Mouse (Mus musculus): ENCODE results near the gene Cdk18.
"Not testable (repeated sequence)": the region's sequence is repeated elsewhere in the genome, so short reads cannot be mapped to it uniquely, and the experiment has no call there.

Cdk18 gene

GRCm38 (mm10) chr1:132139416-132139864, at the start of gene Cdk18:
Gene Cdk18 (minus strand): TSS chr1:132139684.
- DNase-seq = no peak

- no peak for DNase-seq
These were observed 49.7 kb upstream of the Cdk18 start for GRCm38 (mm10) chr1:132189231-132189630.

- no peak for DNase-seq
These were observed 49.1 kb upstream of the Cdk18 start for GRCm38 (mm10) chr1:132188442-132189066.

GRCm38 (mm10) chr1:132186303-132186702, 46.8 kb upstream of the Cdk18 start:
- DNase-seq = no peak

GRCm38 (mm10) chr1:132171619-132172018, 32.1 kb upstream of the Cdk18 start:
- DNase-seq = no peak

- no peak for DNase-seq
These were observed 31.2 kb upstream of the Cdk18 start for GRCm38 (mm10) chr1:132170698-132171097.

- no peak for DNase-seq
These were observed 28.8 kb upstream of the Cdk18 start for GRCm38 (mm10) chr1:132168115-132168767.

GRCm38 (mm10) chr1:132165859-132166258, 26.4 kb upstream of the Cdk18 start:
- DNase-seq = no peak

GRCm38 (mm10) chr1:132164780-132165518, 25.5 kb upstream of the Cdk18 start:
- DNase-seq = no peak

GRCm38 (mm10) chr1:132162618-132163017, 23.1 kb upstream of the Cdk18 start:
- DNase-seq = not testable (repeated sequence)

- no peak for DNase-seq
These were observed 21.9 kb upstream of the Cdk18 start for GRCm38 (mm10) chr1:132161211-132161880.

GRCm38 (mm10) chr1:132159681-132160080, 20.2 kb upstream of the Cdk18 start:
- DNase-seq = no peak

GRCm38 (mm10) chr1:132158741-132159140, 19.3 kb upstream of the Cdk18 start:
- DNase-seq = no peak

GRCm38 (mm10) chr1:132157808-132158207, 18.3 kb upstream of the Cdk18 start:
- no peak for DNase-seq

- peak; percentile 26 to 42 for DNase-seq
These were observed 17.7 kb upstream of the Cdk18 start for GRCm38 (mm10) chr1:132157016-132157781.

GRCm38 (mm10) chr1:132155737-132156136, 16.3 kb upstream of the Cdk18 start:
- peak; percentile 53 to 60 for DNase-seq

- no peak for DNase-seq
These were observed 14.2 kb upstream of the Cdk18 start for GRCm38 (mm10) chr1:132153691-132154090.

GRCm38 (mm10) chr1:132153086-132153690, 13.7 kb upstream of the Cdk18 start:
- no peak for DNase-seq

- DNase-seq = no peak
These were observed 12.4 kb upstream of the Cdk18 start for GRCm38 (mm10) chr1:132151908-132152307.

GRCm38 (mm10) chr1:132150817-132151601, 11.5 kb upstream of the Cdk18 start:
- DNase-seq = no peak

GRCm38 (mm10) chr1:132150171-132150570, 10.7 kb upstream of the Cdk18 start:
- no peak for DNase-seq

Data from thymus, adult 18-20 months (tissue).